8 mouse cellular contexts compared by ENCODE assay signal in genomic region chr19:23140689-23141317, GRCm38 (mm10). TPM values are rescaled to one million over a fixed set of nuclear protein-coding genes. Genes with fewer than 3 reads are reported as not detected.
DNase-seq lines count a peak whose midpoint lies in the region; ATAC-seq and TF ChIP-seq lines count a peak whose summit lies in the region.

TSS of gene Klf9 (plus strand) at chr19:23141226.

- peak; percentile 92 for ATAC-seq in forebrain, embryonic 16.5 days
- peak; percentile 95 for ATAC-seq in neural tube, embryonic 14.5 days (ENCODE audit: low read depth)

- H3K27ac ChIP-seq in ES-E14 (ENCODE audit: insufficient read depth, low read depth, low read length, poor library complexity, severe bottlenecking), result peak within 1 kb of the TSS; percentile 95
- H3K27ac ChIP-seq in cerebellum, adult 2 months (ENCODE audit: insufficient read depth, low read length), result peak within 1 kb of the TSS; percentile 99
- peak within 1 kb of the TSS; percentile 38 for H3K27ac ChIP-seq in forebrain, embryonic 16.5 days (ENCODE audit: low read length)
- peak within 1 kb of the TSS; percentile 73 for H3K27ac ChIP-seq in neural tube, embryonic 14.5 days (ENCODE audit: low read depth, low read length)

- peak; percentile 91 for TF ChIP-seq POLR2A in cerebellum, adult 2 months (IDR thresholded peaks at IDR 0.05; ENCODE audit: borderline replicate concordance, insufficient read depth, low read length)

- H3K36me3 ChIP-seq in ES-E14 (ENCODE audit: control insufficient read depth, insufficient read depth, low read length, poor library complexity, severe bottlenecking), result peaks cover 17% of the 10 kb centered on the region; the same call in 1 of the 2 replicates
- H3K36me3 ChIP-seq in forebrain, embryonic 16.5 days (ENCODE audit: control insufficient read depth, insufficient read depth), result no peaks in the 10 kb centered on the region
- H3K36me3 ChIP-seq in neural tube, embryonic 14.5 days (ENCODE audit: control insufficient read depth, insufficient read depth, low read length), result no peaks in the 10 kb centered on the region

- no peak for TF ChIP-seq CTCF in cerebellum, adult 2 months (IDR thresholded peaks at IDR 0.05; ENCODE audit: borderline replicate concordance, insufficient read depth, low read depth, low read length)

- peak within 1 kb of the TSS; percentile 99 for H3K4me2 ChIP-seq in forebrain, embryonic 16.5 days (ENCODE audit: low read length)
- peak within 1 kb of the TSS; percentile 97 for H3K4me2 ChIP-seq in neural tube, embryonic 14.5 days (ENCODE audit: low read depth, low read length)

- peak; percentile 95 for DNase-seq in ES-E14 (ENCODE audit: low read depth, low spot score)
- peak; percentile 95 to 96 for DNase-seq in cerebellum, adult 2 months
- peak; percentile 98 for DNase-seq in heart, postnatal 25 days (ENCODE audit: low spot score)
- DNase-seq in layer of hippocampus, adult 18-20 months (ENCODE audit: low spot score in 2 of 2), result peak; percentile 99
- DNase-seq in lung, adult 18-20 months, result peak; percentile 99
- peak; percentile 92 for DNase-seq in testis, postnatal 10 days (ENCODE audit: low spot score)

- H3K27me3 ChIP-seq in cerebellum, adult 2 months (ENCODE audit: control insufficient read depth, insufficient read depth, low read length), result no peaks in the 10 kb centered on the region
- peaks cover 23% of the 10 kb centered on the region for H3K27me3 ChIP-seq in forebrain, embryonic 16.5 days (replicated peaks; ENCODE audit: control insufficient read depth, insufficient read depth, low read length)
- peaks cover 21% of the 10 kb centered on the region for H3K27me3 ChIP-seq in neural tube, embryonic 14.5 days (ENCODE audit: control insufficient read depth, insufficient read depth, low read length)

- WGBS in cerebellum, adult 2 months, result under 1% methylated on average over 52 of the region's 52 CpGs
- WGBS in forebrain, embryonic 16.5 days, result under 1% methylated on average over 52 of the region's 52 CpGs
- WGBS in neural tube, embryonic 14.5 days, result under 1% methylated on average over 46 of the region's 52 CpGs

- peak within 1 kb of the TSS; percentile 93 to 96 for H3K4me3 ChIP-seq in ES-E14 (ENCODE audit: insufficient read depth in 1 of 2, low read depth in 1 of 2, low read length in 2 of 2, poor library complexity in 1 of 2, severe bottlenecking in 1 of 2)
- H3K4me3 ChIP-seq in cerebellum, adult 2 months (replicated peaks; ENCODE audit: insufficient read depth, low read depth, low read length), result peak within 1 kb of the TSS; percentile 98
- H3K4me3 ChIP-seq in forebrain, embryonic 16.5 days (replicated peaks; ENCODE audit: low read length), result peak within 1 kb of the TSS; percentile 61
- peak within 1 kb of the TSS; percentile 65 for H3K4me3 ChIP-seq in neural tube, embryonic 14.5 days (ENCODE audit: low read depth, low read length)

- in situ Hi-C loops in ES-E14 (cut with MboI; ENCODE audit: low sequenced_read_pairs in 2 of 2, unreplicated experiment in 2 of 2), result no loop called here

- H3K9ac ChIP-seq in ES-E14 (ENCODE audit: insufficient read depth, low read depth, low read length, poor library complexity, severe bottlenecking), result peak within 1 kb of the TSS; percentile 95
- peak within 1 kb of the TSS; percentile 58 for H3K9ac ChIP-seq in forebrain, embryonic 16.5 days (replicated peaks; ENCODE audit: low read depth, low read length)
- H3K9ac ChIP-seq in neural tube, embryonic 14.5 days (replicated peaks; ENCODE audit: low read depth, low read length), result peak within 1 kb of the TSS; percentile 63

- H3K9me3 ChIP-seq in ES-E14 (ENCODE audit: control insufficient read depth, insufficient read depth, low read depth, low read length), result no peaks in the 10 kb centered on the region
- no peaks in the 10 kb centered on the region for H3K9me3 ChIP-seq in forebrain, embryonic 16.5 days (ENCODE audit: control insufficient read depth, low read length)
- no peaks in the 10 kb centered on the region for H3K9me3 ChIP-seq in neural tube, embryonic 14.5 days (ENCODE audit: control insufficient read depth, low read length)

- intact Hi-C loops in heart, postnatal 25 days (cut with DNase I), result no loop called here

- peaks cover 0 to 1% of the 10 kb centered on the region in 2 experiments; a peak in 2 of 4 replicates for H3K4me1 ChIP-seq in ES-E14 (ENCODE audit: control insufficient read depth in 2 of 2, insufficient read depth in 2 of 2, low read length in 2 of 2, poor library complexity in 1 of 2)
- H3K4me1 ChIP-seq in cerebellum, adult 2 months (ENCODE audit: control insufficient read depth, insufficient read depth, low read length), result peaks cover 2% of the 10 kb centered on the region; the same call in 1 of the 2 replicates
- H3K4me1 ChIP-seq in forebrain, embryonic 16.5 days (replicated peaks; ENCODE audit: control insufficient read depth, insufficient read depth, low read length), result peaks cover 27% of the 10 kb centered on the region
- H3K4me1 ChIP-seq in neural tube, embryonic 14.5 days (ENCODE audit: control insufficient read depth, insufficient read depth, low read length), result peaks cover 17% of the 10 kb centered on the region

TF ChIP-seq in ES-E14, 5 proteins besides CTCF, POLR2A, EP300 and RAD21:
- TF ChIP-seq MAFK (IDR thresholded peaks at IDR 0.05; ENCODE audit: insufficient read depth, low read depth, low read length) (no peak), CHD2 (IDR thresholded peaks at IDR 0.05; ENCODE audit: low read depth, low read length) (no peak), ZC3H11A (IDR thresholded peaks at IDR 0.05; ENCODE audit: borderline replicate concordance, low read depth, low read length) (no peak), ZNF384 (IDR thresholded peaks at IDR 0.05; ENCODE audit: low read depth, low read length) (no peak), HCFC1 (IDR thresholded peaks at IDR 0.05; ENCODE audit: borderline replicate concordance, insufficient read depth, low read length) (no peak)

RNA-seq across cellular contexts. Expression of gene Klf9, which starts in this region (rescaled TPM):
- total RNA-seq in ES-E14 (2012; rRNA removed), result 90.8 and 173 TPM in 2 replicates
- 93.5 and 97.3 TPM in 2 replicates for polyA plus RNA-seq in cerebellum, adult 2 months (2012; rRNA removed)
- 2.2 and 2.6 TPM in 2 replicates for polyA plus RNA-seq in forebrain, embryonic 16.5 days (2015; fragmentation: Nextera tagmentation; extraction: Ambion mirVana)
- 100 to 1,000 TPM; 101 to 130 TPM for total RNA-seq in heart, postnatal 25 days (2021)
- total RNA-seq in layer of hippocampus, adult 18-20 months (2021), result 100 to 1,000 TPM; 163 to 172 TPM
- polyA plus RNA-seq in neural tube, embryonic 14.5 days (2014; fragmentation: Nextera tagmentation; extraction: Ambion mirVana), result 2.2 and 2.8 TPM in 2 replicates

Comparison
In these comparisons a context has a peak if more than half of its experiments do, and no peak if none do; other contexts are left out.
1. Peak in every context shown above with its lines: DNase-seq, ATAC-seq, H3K4me3 ChIP-seq and H3K27ac ChIP-seq.
2. RNA of gene Klf9 (polyA plus RNA-seq): 93.5 to 97.3 TPM in cerebellum, adult 2 months; 2.2 to 2.8 TPM in neural tube, embryonic 14.5 days and 2.2 to 2.6 TPM in forebrain, embryonic 16.5 days; every median in the first group is over 10 times any median in the second.
3. H3K27ac ChIP-seq: peak in every context shown above with its lines; median percentile 99 in cerebellum, adult 2 months; 95 in ES-E14; 73 in neural tube, embryonic 14.5 days; 38 in forebrain, embryonic 16.5 days.